Mouse (Mus musculus) lung, adult 2 months (tissue): ENCODE measurements around the gene Dcbld1. TPM values are rescaled to one million over a fixed set of nuclear protein-coding genes. Genes with fewer than 3 reads are reported as not detected.
"Not testable (repeated sequence)": the region's sequence is repeated elsewhere in the genome, so short reads cannot be mapped to it uniquely, and the experiment has no call there.

Experiments used
- DNase-seq: peaks from one replicate; pipeline ENCODE4 v3.0.0; 2022
- H3K4me1 ChIP-seq: fragments of 200-500 bp; 2 replicates; pipeline ENCODE4 v1.6.1; 2011; ENCODE audit warnings: low read length; ENCODE audit not compliant: control insufficient read depth, insufficient read depth
- H3K4me3 ChIP-seq: fragments of 200-500 bp; replicated peaks from 2 replicates; pipeline ENCODE3; 2011; ENCODE audit warnings: low read depth, mild to moderate bottlenecking, control low read depth, low read length; ENCODE audit errors: extremely low read depth
- CTCF ChIP-seq: fragments of 200-500 bp; IDR thresholded peaks from 2 replicates; pipeline ENCODE4 v1.5.1; 2011; ENCODE audit warnings: mild to moderate bottlenecking, low read length, control low read depth; ENCODE audit not compliant: insufficient read depth
- POLR2A ChIP-seq: fragments of 200-500 bp; IDR thresholded peaks from 2 replicates; pipeline ENCODE4 v1.6.1; 2011; ENCODE audit warnings: low read depth, mild to moderate bottlenecking, control low read depth, low read length, borderline replicate concordance; ENCODE audit errors: extremely low read depth
- WGBS: fragments of 180-500 bp; shearing (Covaris S2); methylation state at CpG from one replicate; pipeline ENCODE4 v1.1.7; 2018; 5-methylcytosine and 5-hydroxymethylcytosine counted together
- polyA plus RNA-seq: library from polyadenylated mRNA; depleted of rRNA; stranded (reverse); fragments of >200 nt; gene quantifications from 2 replicates; pipeline ENCODE4 v1.2.3, GENCODE M21; 2012

The Dcbld1 gene
- polyA plus RNA-seq, 1 experiment = 8.2 TPM

DNA sequence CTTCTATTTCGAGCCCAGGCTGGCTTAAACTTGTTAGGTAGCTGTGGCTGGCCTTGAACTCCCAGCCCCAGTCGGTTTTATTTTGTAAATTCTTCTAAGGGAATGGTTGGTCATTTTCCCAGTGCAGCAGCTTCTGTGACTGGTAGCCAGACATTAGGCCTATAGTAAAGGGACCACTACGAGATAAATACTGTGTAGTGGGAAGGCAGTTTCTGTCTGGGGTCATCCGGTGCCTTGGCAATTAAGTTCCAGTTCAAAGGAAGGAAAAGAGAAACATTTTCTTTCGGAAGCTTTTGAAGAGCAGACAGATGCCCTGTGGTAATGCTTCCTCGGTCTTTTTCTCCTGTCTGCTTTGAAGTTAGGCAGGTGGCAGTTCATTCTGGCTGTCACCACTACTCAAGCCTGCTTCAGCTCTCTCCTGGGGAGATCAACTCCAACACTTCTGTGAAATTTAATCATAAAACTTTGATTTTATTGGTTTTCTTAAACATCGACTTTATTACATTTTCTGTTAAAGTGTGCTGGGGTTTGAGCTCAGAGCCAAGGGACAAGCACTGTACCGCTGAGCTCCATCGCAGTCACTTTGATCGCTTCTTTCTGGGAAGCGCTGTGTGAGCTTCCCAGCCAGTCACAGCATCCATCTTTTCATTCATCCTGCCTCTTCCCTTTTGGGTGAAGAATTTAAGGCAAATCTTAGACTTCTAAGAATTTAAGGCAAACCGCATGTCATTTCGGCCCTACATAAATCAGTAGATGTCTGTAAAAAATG is 24.9 kb downstream of the Dcbld1 start:
- DNase-seq = no peak
- no peak for TF ChIP-seq POLR2A
- TF ChIP-seq CTCF = no peak
- H3K4me3 ChIP-seq = no peak overlapping the region
- WGBS = 59% methylated on average over 13 of the region's 13 CpGs
- no peaks in the 10 kb centered on the region; the same call in 1 of the 2 replicates for H3K4me1 ChIP-seq

DNA sequence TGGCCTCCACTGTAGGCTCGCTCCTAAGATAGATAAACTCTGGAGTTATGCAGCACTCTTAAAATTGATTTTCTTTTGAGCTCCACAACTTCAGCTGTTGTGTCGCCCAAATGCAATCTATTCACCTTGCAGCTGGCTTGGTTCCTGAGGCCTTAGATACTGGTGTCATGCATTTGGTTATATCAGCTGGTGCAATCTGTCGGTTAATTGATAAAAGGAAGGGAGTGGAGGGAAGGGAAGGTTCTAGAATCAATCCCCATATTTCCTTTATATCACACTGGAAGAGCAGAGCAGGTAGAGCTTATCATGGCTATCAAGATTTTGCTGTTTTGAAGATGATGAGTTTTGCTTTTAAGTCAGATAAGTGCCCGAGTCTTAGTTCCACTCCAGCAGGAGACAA is 26.8 kb downstream of the Dcbld1 start:
- Histone ChIP-seq H3K4me3 (no peak overlapping the region), H3K4me1 (no peaks in the 10 kb centered on the region; the same call in 1 of the 2 replicates)
- WGBS = 75% methylated on average over 4 of the region's 4 CpGs
- TF ChIP-seq CTCF = no peak
- no peak for TF ChIP-seq POLR2A
- DNase-seq = no peak

DNA sequence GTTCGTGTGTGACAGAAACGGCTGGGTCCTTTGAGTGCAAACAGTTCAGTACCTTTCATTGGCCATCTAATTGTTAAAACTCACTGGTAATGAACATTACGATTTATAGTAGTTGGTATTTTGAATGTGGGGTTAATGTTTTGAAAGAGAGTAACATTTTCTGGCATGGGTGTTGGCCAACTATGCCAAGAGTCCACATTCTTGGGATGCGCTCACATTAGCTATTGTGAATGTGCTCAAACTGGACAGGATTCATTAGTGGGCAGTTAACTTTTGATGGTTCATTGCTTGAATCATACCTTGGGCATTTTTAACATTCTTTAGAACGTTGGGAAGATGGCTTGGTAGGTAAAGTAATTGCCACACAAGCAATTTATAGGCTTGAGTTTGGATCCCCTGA is 30.7 kb downstream of the Dcbld1 start:
- Histone ChIP-seq H3K4me1 (no peaks in the 10 kb centered on the region), H3K4me3 (no peak overlapping the region)
- WGBS = 84% methylated on average over 5 of the region's 5 CpGs
- no peak for DNase-seq
- no peak for TF ChIP-seq CTCF
- no peak for TF ChIP-seq POLR2A

DNA sequence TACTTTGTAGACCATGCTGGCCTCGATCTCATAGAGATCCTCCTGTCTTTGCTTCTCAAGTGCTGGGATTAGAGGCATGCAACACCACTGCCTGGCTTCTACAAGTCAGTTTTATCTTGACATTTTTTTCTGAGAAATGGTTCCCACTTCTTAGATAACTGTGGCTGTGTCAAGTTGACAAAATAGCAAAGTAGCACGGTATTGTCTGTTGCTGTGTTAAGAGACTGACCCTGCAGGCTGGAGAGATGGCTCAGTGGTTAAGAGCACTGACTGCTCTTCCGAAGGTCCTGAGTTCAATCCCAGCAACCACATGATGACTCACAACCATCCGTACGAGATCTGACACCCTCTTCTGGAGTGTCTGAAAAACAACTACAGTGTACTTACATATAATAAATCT is 35.5 kb downstream of the Dcbld1 start:
- no peak overlapping the region for H3K4me3 ChIP-seq
- WGBS = 87% methylated on average over 5 of the region's 5 CpGs
- no peak for DNase-seq
- TF ChIP-seq CTCF (no peak), POLR2A (no peak)
- no peaks in the 10 kb centered on the region; the same call in none of the 2 replicates for H3K4me1 ChIP-seq

DNA sequence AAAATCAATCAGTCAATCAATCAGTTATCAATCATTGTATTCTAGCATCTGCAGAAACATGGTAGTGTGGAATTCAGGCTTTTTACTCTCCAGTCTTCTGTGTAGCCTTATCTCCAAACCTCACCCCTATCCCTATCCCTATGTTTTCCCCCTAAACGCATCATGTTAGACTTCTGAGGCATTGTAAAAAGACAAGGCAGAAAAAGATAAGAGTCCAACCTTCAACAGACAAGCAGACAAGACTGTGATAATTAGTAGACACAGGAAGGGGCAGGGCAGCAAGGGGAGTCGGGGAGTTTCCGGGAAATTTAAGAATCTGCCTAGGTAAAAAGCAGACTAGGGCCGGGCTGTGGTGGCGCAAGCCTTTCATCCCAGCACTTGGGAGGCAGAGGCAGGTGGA is 38.0 kb downstream of the Dcbld1 start:
- Histone ChIP-seq H3K4me1 (peaks cover 8% of the 10 kb centered on the region), H3K4me3 (no peak overlapping the region)
- no peak for DNase-seq
- WGBS = 71% methylated on average over 5 of the region's 5 CpGs
- TF ChIP-seq POLR2A (no peak), CTCF (no peak)

DNA sequence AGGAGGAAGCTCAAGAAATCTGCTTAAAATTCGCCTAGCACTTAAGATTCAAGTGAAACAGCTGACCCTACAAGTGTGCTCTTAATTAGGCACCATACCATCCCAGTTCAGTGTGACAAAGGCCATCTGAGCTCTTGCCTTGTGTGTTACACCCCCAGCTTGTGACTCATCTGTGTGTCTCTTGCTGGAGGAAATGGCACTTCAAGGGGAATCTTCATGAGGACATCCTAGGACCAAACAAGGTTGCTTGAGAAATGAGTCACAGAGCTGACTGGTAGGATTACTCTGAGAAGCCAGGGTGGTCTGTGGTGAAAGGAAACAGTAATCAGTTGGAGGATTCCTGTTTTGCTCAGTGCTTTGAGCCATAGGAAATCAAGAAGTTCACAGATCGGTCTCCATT is 39.6 kb downstream of the Dcbld1 start:
- peaks cover 8% of the 10 kb centered on the region for H3K4me1 ChIP-seq
- TF ChIP-seq POLR2A = no peak
- TF ChIP-seq CTCF = no peak
- WGBS = 60% methylated on average over 2 of the region's 2 CpGs
- DNase-seq = no peak
- H3K4me3 ChIP-seq = no peak overlapping the region

DNA sequence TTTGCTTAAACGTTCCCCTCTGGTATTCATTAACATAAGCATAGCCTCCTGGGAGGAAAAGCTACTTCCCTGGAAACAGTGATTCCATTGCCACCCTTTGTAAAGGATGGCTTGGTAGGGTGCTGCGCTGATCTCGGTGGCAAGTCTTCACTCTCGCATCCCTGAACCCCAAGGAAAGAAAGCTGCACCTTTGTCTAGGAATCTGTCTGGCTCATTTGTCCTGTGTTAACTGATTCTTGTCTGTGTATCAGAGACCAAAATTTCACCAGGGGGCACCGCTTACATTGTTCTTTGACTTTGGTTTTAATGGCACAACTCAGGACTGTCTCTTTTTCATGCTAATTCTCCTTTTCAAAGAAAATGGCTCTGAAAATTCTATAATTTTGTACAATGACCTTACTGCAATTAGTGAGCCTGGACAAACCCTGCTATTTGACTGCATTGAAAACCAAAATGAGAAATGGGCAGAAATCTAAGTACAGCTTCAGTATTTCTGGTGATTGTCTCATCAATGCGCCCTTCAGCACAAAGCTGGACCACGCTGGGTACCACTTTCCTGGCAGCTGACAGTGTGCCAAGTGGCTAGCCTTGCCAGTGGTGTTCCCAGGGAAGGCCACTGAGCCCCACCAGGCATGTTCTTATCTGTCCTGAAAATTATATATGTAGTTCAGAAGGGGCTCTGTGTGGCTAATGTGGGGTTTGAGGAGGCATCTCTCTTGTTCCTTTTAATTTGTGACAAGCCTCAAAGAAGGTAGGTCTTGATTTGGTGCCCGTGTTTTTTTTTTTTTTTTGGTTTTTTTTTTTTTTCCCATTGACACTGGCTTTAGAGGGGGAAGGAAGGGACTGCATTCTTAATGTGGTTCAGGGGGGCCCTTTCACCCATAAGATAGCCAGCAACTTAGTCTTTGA is 40.8 kb downstream of the Dcbld1 start:
- 59% methylated on average over 8 of the region's 8 CpGs for WGBS
- no peak for TF ChIP-seq CTCF
- TF ChIP-seq POLR2A = no peak
- no peak overlapping the region for H3K4me3 ChIP-seq
- no peak for DNase-seq
- H3K4me1 ChIP-seq = peaks cover 8% of the 10 kb centered on the region

DNA sequence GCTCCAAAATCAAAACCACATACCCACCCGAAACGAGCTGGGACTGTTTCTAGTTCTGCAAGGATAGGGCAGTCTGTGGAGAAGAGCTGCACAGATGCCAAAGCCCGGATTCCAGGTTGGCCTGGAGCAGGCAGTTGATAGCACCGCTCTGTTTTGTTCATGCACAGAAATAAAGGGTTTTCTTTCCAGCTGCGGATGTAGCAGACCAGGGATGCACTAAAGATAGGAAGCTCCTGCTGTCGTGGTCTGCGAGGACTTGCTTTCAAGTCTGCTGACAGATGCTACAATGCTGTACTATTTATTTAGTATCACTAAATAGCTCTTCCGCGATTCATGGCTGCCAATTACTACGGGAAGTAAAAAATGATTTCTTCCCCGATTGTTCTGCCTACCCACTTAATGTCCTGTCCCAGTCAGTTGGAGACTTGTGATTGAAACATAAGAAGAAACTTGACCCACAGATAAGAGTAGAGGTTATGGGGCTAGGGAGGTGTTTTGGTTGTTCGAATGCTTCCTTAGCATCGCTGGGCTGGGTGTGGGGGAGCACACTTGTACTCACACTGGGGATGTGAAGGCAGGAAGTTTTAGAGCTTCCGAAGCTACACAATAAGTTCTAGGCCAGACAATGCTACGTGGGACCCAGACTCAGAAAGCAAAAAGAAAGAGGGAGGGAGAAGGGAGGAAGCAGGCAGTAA is 41.6 kb downstream of the Dcbld1 start:
- 39% methylated on average over 15 of the region's 15 CpGs for WGBS
- H3K4me3 ChIP-seq = no peak overlapping the region
- DNase-seq = no peak
- TF ChIP-seq POLR2A (no peak), CTCF (no peak)
- H3K4me1 ChIP-seq = peaks cover 8% of the 10 kb centered on the region

DNA sequence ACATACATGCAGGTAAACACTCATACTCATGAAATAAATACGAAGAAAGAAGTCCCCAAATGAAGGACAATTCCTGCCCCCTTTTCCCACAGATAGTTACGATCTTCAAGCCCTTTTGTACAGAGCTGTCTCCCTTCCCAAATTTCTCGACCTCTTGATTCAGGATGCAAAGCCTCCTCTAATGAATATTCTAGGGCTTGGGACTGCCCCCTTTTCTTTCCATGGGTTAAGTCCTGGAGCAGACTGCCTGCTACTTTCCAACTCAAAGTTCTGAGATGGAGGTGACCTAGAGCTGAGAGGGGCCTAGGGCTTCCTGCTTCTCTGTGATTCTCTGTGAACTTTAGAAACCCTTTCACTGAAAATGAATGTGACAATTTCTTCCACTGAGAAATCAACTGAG is 43.2 kb downstream of the Dcbld1 start:
- Histone ChIP-seq H3K4me1 (peaks cover 12% of the 10 kb centered on the region), H3K4me3 (no peak overlapping the region)
- no peak for DNase-seq
- 94% methylated on average over 3 of the region's 3 CpGs for WGBS
- no peak for TF ChIP-seq POLR2A
- TF ChIP-seq CTCF = no peak

DNA sequence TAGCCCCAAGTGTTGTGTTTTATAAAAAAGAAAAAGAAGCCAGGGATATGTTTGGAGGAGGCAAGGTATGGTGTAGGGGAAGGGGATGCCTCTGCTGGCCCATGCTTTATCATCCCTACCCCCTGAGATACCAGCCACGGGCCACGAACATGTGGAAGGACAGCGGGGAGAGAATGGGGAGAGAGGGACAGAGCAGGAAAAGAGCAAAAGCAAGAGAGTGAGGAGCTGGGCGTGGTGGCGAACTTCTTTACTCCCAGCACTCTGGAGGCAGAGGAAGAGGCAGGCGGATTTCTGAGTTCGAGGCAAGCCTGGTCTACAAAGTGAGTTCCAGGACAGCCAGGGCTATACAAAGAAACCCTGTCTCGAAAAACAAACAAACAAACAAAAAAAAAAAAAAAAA is 44.1 kb downstream of the Dcbld1 start:
- peaks cover 12% of the 10 kb centered on the region for H3K4me1 ChIP-seq
- not testable (repeated sequence) for DNase-seq, H3K4me3 ChIP-seq
- 81% methylated on average over 8 of the region's 8 CpGs for WGBS
